Mouse (Mus musculus): ENCODE data around the gene Cop1. TPM values are rescaled to one million over a fixed set of nuclear protein-coding genes. Genes with fewer than 3 reads are reported as not detected.

The Cop1 gene
- total RNA-seq, 4 experiments from 2014 or later = 131 to 165 (median 145) TPM

Small RNA genes within 50 kb of the gene (microRNA-seq; reads per million reads assigned to microRNA genes)
- 211 to 309 reads per million in 2 experiments for gene Mir1843b

Measured in adrenal gland, adult 8-10 months (tissue).